ENCODE assay signal across 28 mouse cellular contexts in genomic region chr9:90262591-90263339, GRCm38 (mm10). TPM values are rescaled to one million over a fixed set of nuclear protein-coding genes. Genes with fewer than 3 reads are reported as not detected.
A peak's percentile ranks its signal among the peaks of the same experiment; 100 is the strongest.
DNase-seq lines count a peak whose midpoint lies in the region; ATAC-seq and TF ChIP-seq lines count a peak whose summit lies in the region.
"Had no signal": no experiment of that assay in that cellular context is flagged by ENCODE, and none has a peak within 500 bp of the region (broad histone marks: within the 10 kb centered on the region; RNA-seq: fewer than 3 reads in every experiment).

No protein-coding gene starts in this region.

- H3K4me1 ChIP-seq in bone marrow macrophage, adult 2 months (ENCODE audit: control insufficient read depth, insufficient read depth, low read length), result peaks cover 72% of the 10 kb centered on the region
- H3K4me1 ChIP-seq in liver, embryonic 13.5 days (replicated peaks), result peaks cover 99% of the 10 kb centered on the region
- H3K4me1 ChIP-seq in kidney, embryonic 14.5 days (ENCODE audit: control insufficient read depth, insufficient read depth, low read length), result peaks cover 14% of the 10 kb centered on the region
- H3K4me1 ChIP-seq: neural tube, embryonic 12.5 days had no signal

- H3K9ac ChIP-seq in liver, embryonic 13.5 days, result 0 out of 2 replicates have a peak overlapping the region, but pooled peaks have one; percentile 18
- no peak overlapping the region for H3K9ac ChIP-seq in kidney, embryonic 14.5 days (ENCODE audit: low read depth, low read length)
- H3K9ac ChIP-seq: embryonic facial prominence, embryonic 13.5 days; heart, embryonic 12.5 days; neural tube, embryonic 12.5 days had no signal

- H3K27me3 ChIP-seq in liver, embryonic 13.5 days, result no peaks in the 10 kb centered on the region
- no peaks in the 10 kb centered on the region for H3K27me3 ChIP-seq in kidney, embryonic 14.5 days (ENCODE audit: control insufficient read depth, insufficient read depth, low read length)
- H3K27me3 ChIP-seq: embryonic facial prominence, embryonic 13.5 days; heart, embryonic 12.5 days; neural tube, embryonic 12.5 days had no signal

- 68% methylated on average over 7 of the region's 7 CpGs for WGBS in liver, embryonic 13.5 days (ENCODE audit: insufficient replicate concordance)
- WGBS in kidney, embryonic 14.5 days, result 92% methylated on average over 7 of the region's 7 CpGs

- peak; percentile 11 for DNase-seq in testis, postnatal 10 days (ENCODE audit: low spot score)
- no peak for DNase-seq in testis, postnatal 14 days (ENCODE audit: low spot score)
- no peak for DNase-seq in liver, embryonic 13.5 days
- no peak for DNase-seq in neural tube, embryonic 10.5 days (ENCODE audit: extremely low spot score, low spot score)
- no peak for DNase-seq in lung, postnatal 4 days
- DNase-seq: adrenal gland, postnatal 10 days; B cell, adult 2 months; cerebellum, adult 11 months; cerebellum, adult 9-10 months; gastrocnemius, adult 2 months; gastrocnemius, postnatal 36 days; heart, adult 2 months; kidney, adult 9 months; kidney, postnatal 14 days; layer of hippocampus, adult 9-11 months; midbrain, embryonic 14.5 days; right cerebral cortex, postnatal 4 days had no signal

- no peak for TF ChIP-seq POLR2A in bone marrow macrophage, adult 2 months (IDR thresholded peaks at IDR 0.05; ENCODE audit: borderline replicate concordance, low read depth, low read length)

- no peak for TF ChIP-seq CTCF in bone marrow macrophage, adult 2 months (IDR thresholded peaks at IDR 0.05; ENCODE audit: low read depth, low read length)

- no peak for ATAC-seq in liver, embryonic 13.5 days (ENCODE audit: low read depth)
- no peak for ATAC-seq in kidney, embryonic 14.5 days (ENCODE audit: low FRiP score, low TSS enrichment)
- ATAC-seq: forebrain, embryonic 16.5 days; hindbrain, embryonic 16.5 days; lung, postnatal 0 days had no signal

- H3K4me2 ChIP-seq in liver, embryonic 13.5 days, result peak overlapping the region; percentile 66
- H3K4me2 ChIP-seq in kidney, embryonic 14.5 days (replicated peaks; ENCODE audit: low read depth, low read length), result no peak overlapping the region
- H3K4me2 ChIP-seq: embryonic facial prominence, embryonic 13.5 days; heart, embryonic 12.5 days; neural tube, embryonic 12.5 days had no signal

- H3K9me3 ChIP-seq in liver, embryonic 13.5 days (replicated peaks), result no peaks in the 10 kb centered on the region
- H3K9me3 ChIP-seq in kidney, embryonic 14.5 days (ENCODE audit: control insufficient read depth, low read length), result no peaks in the 10 kb centered on the region
- H3K9me3 ChIP-seq: embryonic facial prominence, embryonic 13.5 days; heart, embryonic 12.5 days; hindbrain, embryonic 10.5 days; neural tube, embryonic 12.5 days had no signal

- H3K27ac ChIP-seq in bone marrow macrophage, adult 2 months (ENCODE audit: insufficient read depth, low read depth, low read length), result peak overlapping the region; percentile 8; the same call in 1 of the 2 replicates
- H3K27ac ChIP-seq in liver, embryonic 13.5 days, result peak overlapping the region; percentile 84
- no peak overlapping the region for H3K27ac ChIP-seq in kidney, embryonic 14.5 days (ENCODE audit: low read depth, low read length)
- H3K27ac ChIP-seq: embryonic facial prominence, embryonic 13.5 days; gastrocnemius, adult 2 months; heart, adult 2 months; hindbrain, embryonic 10.5 days; macrophage; neural tube, embryonic 12.5 days; stomach, postnatal 0 days had no signal

- H3K4me3 ChIP-seq in bone marrow macrophage, adult 2 months (ENCODE audit: insufficient read depth, low read length), result no peak overlapping the region
- H3K4me3 ChIP-seq in liver, embryonic 13.5 days (replicated peaks), result no peak overlapping the region
- no peak overlapping the region for H3K4me3 ChIP-seq in kidney, embryonic 14.5 days (ENCODE audit: low read length)
- H3K4me3 ChIP-seq: embryonic facial prominence, embryonic 13.5 days; gastrocnemius, adult 2 months; heart, adult 2 months; heart, embryonic 12.5 days; hindbrain, embryonic 10.5 days; neural tube, embryonic 12.5 days had no signal

- peaks cover 52% of the 10 kb centered on the region for H3K36me3 ChIP-seq in liver, embryonic 13.5 days
- H3K36me3 ChIP-seq in kidney, embryonic 14.5 days (ENCODE audit: control insufficient read depth, insufficient read depth, low read length), result no peaks in the 10 kb centered on the region
- H3K36me3 ChIP-seq: heart, embryonic 12.5 days; neural tube, embryonic 12.5 days had no signal

RNA-seq across cellular contexts. Expression of gene Tbc1d2b, which starts 7.8 kb away (rescaled TPM):
- polyA plus RNA-seq in bone marrow macrophage, adult 2 months (2012; ENCODE audit: insufficient read depth, insufficient read length, missing spikeins), result 49.1 and 55.0 TPM in 2 replicates
- 6.5 and 8.2 TPM in 2 replicates for polyA plus RNA-seq in liver, embryonic 13.5 days (2015; fragmentation: Nextera tagmentation; extraction: Ambion mirVana)
- 8.9 and 14.7 TPM in 2 replicates for polyA plus RNA-seq in kidney, embryonic 14.5 days (2014; fragmentation: Nextera tagmentation; extraction: Ambion mirVana)
